Mouse (Mus musculus) lung, postnatal 0 days (tissue): ENCODE data around the gene Dpp6. TPM values are rescaled to one million over a fixed set of nuclear protein-coding genes. Genes with fewer than 3 reads are reported as not detected.

Experiments used
- ATAC-seq: fragments of 200-750 bp; cut with Nextera tagmentation; 2 replicates; pipeline ENCODE4 v1.8.0; 2017; ENCODE audit warnings: moderate library complexity
- DNase-seq: peaks from one replicate; pipeline ENCODE4 v3.0.0-alpha.2; 2016; ENCODE audit warnings: low spot score
- H3K27ac ChIP-seq: fragments of 300-500 bp; sonication (generic); 2 replicates; pipeline ENCODE4 v1.5.1; 2014; ENCODE audit warnings: antibody characterized with exemption, mild to moderate bottlenecking, low read length, mixed read lengths
- H3K27me3 ChIP-seq: fragments of 300-500 bp; sonication (generic); replicated peaks from 2 replicates; pipeline ENCODE4 v1.6.1; 2014; ENCODE audit warnings: low read length, mixed read lengths; ENCODE audit not compliant: insufficient read depth
- H3K36me3 ChIP-seq: fragments of 300-500 bp; sonication (generic); 2 replicates; pipeline ENCODE4 v1.6.1; 2014; ENCODE audit warnings: low read length, mixed read lengths; ENCODE audit not compliant: insufficient read depth
- H3K4me1 ChIP-seq: fragments of 300-500 bp; sonication (generic); 2 replicates; pipeline ENCODE4 v1.6.1; 2014; ENCODE audit warnings: antibody characterized with exemption, low read depth, low read length, mixed read lengths; ENCODE audit not compliant: insufficient read depth
- H3K4me2 ChIP-seq: fragments of 300-500 bp; sonication (generic); replicated peaks from 2 replicates; pipeline ENCODE4 v1.6.1; 2014; ENCODE audit warnings: low read depth, mild to moderate bottlenecking, low read length, moderate library complexity, mixed read lengths
- H3K4me3 ChIP-seq: fragments of 300-500 bp; sonication (generic); 2 replicates; pipeline ENCODE4 v1.5.1; 2014; ENCODE audit warnings: low read depth, low read length
- H3K9ac ChIP-seq: fragments of 300-500 bp; sonication (generic); replicated peaks from 2 replicates; pipeline ENCODE4 v1.6.1; 2014; ENCODE audit warnings: low read depth, mild to moderate bottlenecking
- H3K9me3 ChIP-seq: fragments of 300-500 bp; sonication (generic); 2 replicates; pipeline ENCODE4 v1.6.1; 2016; ENCODE audit warnings: low read length, mixed read lengths
- CTCF ChIP-seq: IDR thresholded peaks from 2 replicates; pipeline ENCODE4 v1.5.1; 2016; ENCODE audit warnings: antibody characterized with exemption, mild to moderate bottlenecking
- EP300 ChIP-seq: IDR thresholded peaks from 2 replicates; pipeline ENCODE4 v1.6.1; 2016; ENCODE audit warnings: antibody characterized with exemption, mild to moderate bottlenecking, control low read depth
- WGBS: fragments of 180-500 bp; shearing (Covaris S2); extraction: QIAGEN DNeasy Blood & Tissue Kit; methylation state at CpG from one replicate; pipeline ENCODE4 v1.1.7; 2014; 5-methylcytosine and 5-hydroxymethylcytosine counted together
- polyA plus RNA-seq: library from polyadenylated mRNA; unstranded; fragments of >200 nt; fragmentation: Nextera tagmentation; extraction: Ambion mirVana; gene quantifications from 2 replicates; pipeline ENCODE4 v1.2.1, GENCODE M21; 2015

The Dpp6 gene
- polyA plus RNA-seq, 1 experiment from 2014 or later, result 0.05 TPM

- Histone ChIP-seq H3K4me1 (no peaks in the 10 kb centered on the region), H3K4me3 (no peak overlapping the region), H3K27me3 (no peaks in the 10 kb centered on the region; the same call in 1 of the 2 replicates), H3K4me2 (peak overlapping the region; percentile 28; the same call in 1 of the 2 replicates), H3K36me3 (no peaks in the 10 kb centered on the region), H3K27ac (no peak overlapping the region), H3K9ac (no peak overlapping the region), H3K9me3 (no peaks in the 10 kb centered on the region)
- ATAC-seq, result no peak
- WGBS, result 6% methylated on average over 7 of the region's 9 CpGs
- no peak for DNase-seq
- TF ChIP-seq EP300 (no peak), CTCF (no peak)
These were observed 231.9 kb downstream of the Dpp6 start for GRCm38 (mm10) chr5:27048926-27049325.

GRCm38 (mm10) chr5:27049341-27050091 is 232.5 kb downstream of the Dpp6 start:
- Histone ChIP-seq H3K36me3 (no peaks in the 10 kb centered on the region), H3K4me2 (peak overlapping the region; percentile 28; the same call in 1 of the 2 replicates), H3K9ac (no peak overlapping the region), H3K27me3 (no peaks in the 10 kb centered on the region; the same call in 1 of the 2 replicates), H3K9me3 (no peaks in the 10 kb centered on the region), H3K4me3 (no peak overlapping the region), H3K27ac (no peak overlapping the region), H3K4me1 (no peaks in the 10 kb centered on the region)
- no peak for ATAC-seq
- no peak for TF ChIP-seq EP300
- TF ChIP-seq CTCF, result no peak
- no peak for DNase-seq
- 2% methylated on average over 40 of the region's 55 CpGs for WGBS

GRCm38 (mm10) chr5:27051250-27051649 is 234.2 kb downstream of the Dpp6 start:
- ATAC-seq, result no peak
- TF ChIP-seq EP300, result no peak
- TF ChIP-seq CTCF, result no peak
- Histone ChIP-seq H3K4me3 (no peak overlapping the region), H3K4me2 (no peak overlapping the region), H3K9me3 (no peaks in the 10 kb centered on the region), H3K4me1 (no peaks in the 10 kb centered on the region), H3K36me3 (no peaks in the 10 kb centered on the region), H3K27ac (no peak overlapping the region), H3K27me3 (no peaks in the 10 kb centered on the region; the same call in 1 of the 2 replicates), H3K9ac (no peak overlapping the region)
- WGBS, result 30% methylated on average over 3 of the region's 3 CpGs
- no peak for DNase-seq

- Histone ChIP-seq H3K9me3 (no peaks in the 10 kb centered on the region), H3K4me1 (no peaks in the 10 kb centered on the region), H3K4me2 (no peak overlapping the region), H3K36me3 (no peaks in the 10 kb centered on the region), H3K27ac (no peak overlapping the region), H3K9ac (no peak overlapping the region), H3K4me3 (no peak overlapping the region), H3K27me3 (no peaks in the 10 kb centered on the region; the same call in 1 of the 2 replicates)
- no peak for TF ChIP-seq EP300
- TF ChIP-seq CTCF, result no peak
- ATAC-seq (no peak), DNase-seq (peak; percentile 11)
- WGBS, result 24% methylated on average over 2 of the region's 2 CpGs
These were observed 235.4 kb downstream of the Dpp6 start for GRCm38 (mm10) chr5:27052441-27052840.

- no peaks in the 10 kb centered on the region for H3K9me3 ChIP-seq
- no peak for TF ChIP-seq EP300
- no peak for TF ChIP-seq CTCF
These were observed 239.4 kb downstream of the Dpp6 start for GRCm38 (mm10) chr5:27056436-27056835.

GRCm38 (mm10) chr5:27060114-27060513 is 243.1 kb downstream of the Dpp6 start:
- Histone ChIP-seq H3K9ac (no peak overlapping the region), H3K36me3 (no peaks in the 10 kb centered on the region), H3K4me1 (no peaks in the 10 kb centered on the region), H3K9me3 (no peaks in the 10 kb centered on the region), H3K4me2 (no peak overlapping the region), H3K4me3 (no peak overlapping the region), H3K27ac (no peak overlapping the region), H3K27me3 (no peaks in the 10 kb centered on the region)
- TF ChIP-seq EP300 (no peak), CTCF (no peak)
- no peak for DNase-seq
- ATAC-seq, result no peak
- WGBS, result 58% methylated on average over 4 of the region's 4 CpGs

More at GRCm38 (mm10) chr5:27056436-27056835, 239.4 kb downstream of the Dpp6 start:
- no peak for ATAC-seq
- Histone ChIP-seq H3K4me1 (no peaks in the 10 kb centered on the region), H3K9ac (no peak overlapping the region), H3K36me3 (no peaks in the 10 kb centered on the region), H3K27ac (no peak overlapping the region), H3K4me3 (no peak overlapping the region), H3K27me3 (no peaks in the 10 kb centered on the region), H3K4me2 (no peak overlapping the region)
- WGBS, result 35% methylated on average over 5 of the region's 5 CpGs
- DNase-seq, result no peak
